Mouse (Mus musculus) neutrophil, adult 5-6 weeks (primary cell): ENCODE results near the gene Scaf1. TPM values are rescaled to one million over a fixed set of nuclear protein-coding genes. Genes with fewer than 3 reads are reported as not detected.
"Not testable (repeated sequence)": the region's sequence is repeated elsewhere in the genome, so short reads cannot be mapped to it uniquely, and the experiment has no call there.

Experiments used
- ATAC-seq: fragments of 151-379, 151-347 bp; 2 replicates; pipeline ENCODE4 v1.8.0; 2017; ENCODE audit warnings: mild to moderate bottlenecking, moderate TSS enrichment; ENCODE audit not compliant: insufficient number of reproducible peaks, poor library complexity, low FRiP score, severe bottlenecking; ENCODE audit errors: extremely low read depth
- total RNA-seq: library from RNA; stranded (forward); fragments of 200-1000 nt; gene quantifications from 2 replicates; pipeline ENCODE4 v1.2.3, GENCODE M21; 2017

Scaf1 gene
- total RNA-seq, 1 experiment from 2014 or later, result 35.7 TPM

- ATAC-seq, result no peak
Measured at GRCm38 (mm10) chr7:45047491-45047890, 31.3 kb upstream of the Scaf1 start.

GRCm38 (mm10) chr7:45046853-45047350, 30.7 kb upstream of the Scaf1 start:
- no peak for ATAC-seq

- ATAC-seq, result no peak
Measured at GRCm38 (mm10) chr7:45045741-45046140, 29.6 kb upstream of the Scaf1 start.

GRCm38 (mm10) chr7:45043307-45043706, 27.1 kb upstream of the Scaf1 start:
- no peak for ATAC-seq

GRCm38 (mm10) chr7:45040851-45041250, 24.7 kb upstream of the Scaf1 start:
- no peak for ATAC-seq

- no peak for ATAC-seq
Measured at GRCm38 (mm10) chr7:45038411-45038810, 22.2 kb upstream of the Scaf1 start.

- ATAC-seq, result peak; percentile 49
Measured at GRCm38 (mm10) chr7:45037720-45038361, 21.7 kb upstream of the Scaf1 start.

- no peak for ATAC-seq
Measured at GRCm38 (mm10) chr7:45036702-45037101, 20.5 kb upstream of the Scaf1 start.

GRCm38 (mm10) chr7:45035631-45036030, 19.5 kb upstream of the Scaf1 start:
- ATAC-seq, result no peak

GRCm38 (mm10) chr7:45033722-45034359, 17.7 kb upstream of the Scaf1 start:
- no peak for ATAC-seq

GRCm38 (mm10) chr7:45030857-45031256, 14.7 kb upstream of the Scaf1 start:
- ATAC-seq, result no peak

- no peak for ATAC-seq
Measured at GRCm38 (mm10) chr7:45029995-45030394, 13.8 kb upstream of the Scaf1 start.

- no peak for ATAC-seq
Measured at GRCm38 (mm10) chr7:45028351-45028750, 12.2 kb upstream of the Scaf1 start.

- no peak for ATAC-seq
Measured at GRCm38 (mm10) chr7:45027761-45028160, 11.6 kb upstream of the Scaf1 start.

GRCm38 (mm10) chr7:45026256-45026655, 10.1 kb upstream of the Scaf1 start:
- ATAC-seq, result no peak

GRCm38 (mm10) chr7:45025601-45026220, 9.5 kb upstream of the Scaf1 start:
- ATAC-seq, result no peak

- no peak for ATAC-seq
Measured at GRCm38 (mm10) chr7:45024281-45025248, 8.4 kb upstream of the Scaf1 start.

- not testable (repeated sequence) for ATAC-seq
Measured at GRCm38 (mm10) chr7:45023711-45024110, 7.5 kb upstream of the Scaf1 start.

GRCm38 (mm10) chr7:45020225-45020624, 4.1 kb upstream of the Scaf1 start:
- ATAC-seq, result no peak
